Mouse (Mus musculus) retina, postnatal 1 day (tissue): Measurements from ENCODE around the gene Atxn7l3.

Experiments used
- DNase-seq: peaks from one replicate; pipeline ENCODE4 v3.0.0-alpha.2; 2012

The Atxn7l3 gene

GRCm38 (mm10) chr11:102296491-102297472 is at the start of gene Atxn7l3:
TSS of gene Atxn7l3 (minus strand) at chr11:102296631.
- peak; percentile 99 for DNase-seq

- no peak for DNase-seq
Measured at GRCm38 (mm10) chr11:102344458-102344857, 48.0 kb upstream of the Atxn7l3 start.

GRCm38 (mm10) chr11:102342742-102343141 is 46.3 kb upstream of the Atxn7l3 start:
- peak; percentile 22 for DNase-seq

- no peak for DNase-seq
Measured at GRCm38 (mm10) chr11:102341101-102341500, 44.7 kb upstream of the Atxn7l3 start.

GRCm38 (mm10) chr11:102339624-102340023 is 43.2 kb upstream of the Atxn7l3 start:
- DNase-seq, result no peak

GRCm38 (mm10) chr11:102339195-102339594 is 42.8 kb upstream of the Atxn7l3 start:
- no peak for DNase-seq

- peak; percentile 30 for DNase-seq
Measured at GRCm38 (mm10) chr11:102338561-102338960, 42.1 kb upstream of the Atxn7l3 start.

- no peak for DNase-seq
Measured at GRCm38 (mm10) chr11:102337921-102338320, 41.5 kb upstream of the Atxn7l3 start.

- no peak for DNase-seq
Measured at GRCm38 (mm10) chr11:102336191-102336590, 39.8 kb upstream of the Atxn7l3 start.

- peak; percentile 41 for DNase-seq
Measured at GRCm38 (mm10) chr11:102334973-102335700, 38.7 kb upstream of the Atxn7l3 start.

- DNase-seq, result no peak
Measured at GRCm38 (mm10) chr11:102334010-102334409, 37.6 kb upstream of the Atxn7l3 start.

- no peak for DNase-seq
Measured at GRCm38 (mm10) chr11:102333061-102333460, 36.6 kb upstream of the Atxn7l3 start.

GRCm38 (mm10) chr11:102331806-102332205 is 35.4 kb upstream of the Atxn7l3 start:
- DNase-seq, result no peak

- no peak for DNase-seq
Measured at GRCm38 (mm10) chr11:102330039-102330438, 33.6 kb upstream of the Atxn7l3 start.

- DNase-seq, result no peak
Measured at GRCm38 (mm10) chr11:102329518-102329917, 33.1 kb upstream of the Atxn7l3 start.

GRCm38 (mm10) chr11:102327839-102328238 is 31.4 kb upstream of the Atxn7l3 start:
- no peak for DNase-seq

- DNase-seq, result no peak
Measured at GRCm38 (mm10) chr11:102327250-102327649, 30.8 kb upstream of the Atxn7l3 start.

- DNase-seq, result no peak
Measured at GRCm38 (mm10) chr11:102323516-102323915, 27.1 kb upstream of the Atxn7l3 start.

- no peak for DNase-seq
Measured at GRCm38 (mm10) chr11:102321931-102322330, 25.5 kb upstream of the Atxn7l3 start.

GRCm38 (mm10) chr11:102320686-102321005 is 24.2 kb upstream of the Atxn7l3 start:
- peak; percentile 74 for DNase-seq

GRCm38 (mm10) chr11:102319941-102320685 is 23.7 kb upstream of the Atxn7l3 start:
- DNase-seq, result peak; percentile 88

GRCm38 (mm10) chr11:102319410-102319792 is 23.0 kb upstream of the Atxn7l3 start, which contains the start of gene Ubtf:
TSS of gene Ubtf (minus strand) at chr11:102319742.
- peak; percentile 93 for DNase-seq
